Mouse (Mus musculus) cerebellum, adult (tissue): ENCODE results near the gene Ahsa1.
"Not testable (repeated sequence)": the region's sequence is repeated elsewhere in the genome, so short reads cannot be mapped to it uniquely, and the experiment has no call there.

Experiments
- ATAC-seq: cut with Nextera tagmentation; 2 replicates; pipeline ENCODE4 v1.9.2; 2017; ENCODE audit warnings: mild to moderate bottlenecking, moderate library complexity, mixed read lengths; ENCODE audit not compliant: insufficient number of reproducible peaks, low FRiP score, low TSS enrichment

Gene Ahsa1

DNA sequence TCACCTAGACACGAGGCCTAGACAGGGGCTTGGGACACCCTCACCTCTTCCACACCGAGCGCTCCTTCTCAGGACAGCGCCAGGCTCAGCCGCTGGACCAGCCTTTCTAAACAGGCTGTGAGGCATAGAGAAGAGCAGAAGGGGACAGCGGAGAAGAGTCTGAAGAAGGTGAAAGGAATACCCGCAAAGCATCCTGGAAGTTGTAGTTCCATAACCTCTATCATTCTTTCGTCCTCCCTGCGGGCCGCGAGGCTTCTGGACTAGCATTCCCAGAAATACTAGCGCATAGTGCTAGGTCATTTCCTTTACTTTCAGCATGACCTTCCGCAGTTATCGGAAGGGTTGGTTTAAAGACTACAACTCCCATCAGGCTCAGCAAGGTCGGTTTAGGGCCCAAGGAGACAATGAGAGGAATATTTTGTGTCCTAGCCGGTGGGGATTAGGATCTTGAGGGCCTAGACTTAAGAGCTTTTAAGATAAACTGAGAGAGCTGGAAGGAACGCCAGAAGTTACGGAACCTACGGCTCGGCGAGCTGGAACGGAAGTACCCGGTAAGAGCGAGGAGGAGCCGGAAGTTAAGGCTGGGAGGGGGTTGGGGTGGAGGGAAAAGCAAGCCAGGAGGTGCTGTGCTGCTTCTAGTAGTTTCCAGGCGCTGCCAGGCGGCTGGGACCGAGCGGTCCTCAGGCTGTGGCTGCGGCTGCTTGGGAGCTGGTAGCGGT is at the start of gene Ahsa1, which contains the start of gene Vipas39:
Gene Ahsa1, plus strand, starts transcription at position 372 of the 719 bp plus-strand sequence.
Gene Vipas39, minus strand, starts transcription at position 149 of the 719 bp plus-strand sequence.
- peak; percentile 96 for ATAC-seq

DNA sequence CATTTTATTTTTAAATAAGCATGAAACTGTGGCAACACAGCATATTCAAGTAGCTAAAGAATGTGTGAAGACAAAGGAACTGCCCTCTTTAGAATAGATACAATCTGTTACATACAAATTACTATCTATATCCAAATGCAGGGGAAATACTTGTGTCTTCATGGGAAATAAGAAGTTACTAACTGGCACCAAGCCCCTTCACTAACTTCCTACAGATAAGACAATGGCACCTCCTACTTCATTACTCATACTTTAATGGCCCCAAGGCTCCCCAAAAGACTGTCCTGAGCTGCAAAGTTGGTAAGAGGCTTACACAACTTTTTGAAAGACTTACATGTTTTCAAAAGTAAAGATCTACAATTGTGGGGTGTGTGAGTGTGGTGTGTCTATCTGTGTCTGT is 48.7 kb upstream of the Ahsa1 start:
- ATAC-seq: no peak

DNA sequence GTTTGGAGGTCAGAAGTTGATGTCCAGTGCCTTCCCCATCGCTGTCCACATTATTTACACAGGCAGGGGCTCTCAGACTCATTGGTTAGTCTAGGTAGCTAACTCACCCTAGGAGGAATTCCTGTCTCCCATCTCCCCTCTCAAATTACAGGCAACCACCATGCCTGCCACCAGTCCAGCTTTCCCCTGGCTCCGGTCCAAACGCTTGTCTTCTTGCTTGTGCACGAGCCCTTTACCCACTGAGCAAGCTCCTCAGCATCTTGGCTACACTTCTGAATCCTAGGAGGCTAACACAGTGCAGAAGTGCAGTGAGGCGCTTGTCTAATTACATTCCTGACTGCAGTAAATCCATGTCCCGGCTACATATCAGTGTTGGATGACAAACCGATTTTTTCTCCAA is 46.9 kb upstream of the Ahsa1 start:
- ATAC-seq: no peak

DNA sequence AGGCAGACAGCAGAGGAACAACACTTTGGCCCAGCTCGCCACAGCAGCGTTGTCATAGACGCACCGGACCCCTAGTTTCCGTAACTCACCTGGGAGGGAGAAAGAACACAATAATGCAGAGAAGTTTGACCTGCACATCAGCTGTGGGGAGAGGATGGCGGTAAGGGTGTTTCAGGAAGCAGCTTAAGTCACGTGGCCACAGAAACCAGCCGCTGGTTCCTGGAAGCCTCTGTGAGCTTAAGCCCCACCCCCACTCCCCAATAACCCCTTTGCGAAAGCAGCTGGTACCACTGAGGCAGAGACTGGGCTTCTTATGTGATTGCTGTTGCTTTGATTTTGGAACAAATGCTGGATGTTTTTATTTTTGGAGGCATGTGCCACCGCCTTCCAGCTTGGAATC is 41.3 kb upstream of the Ahsa1 start:
- ATAC-seq: no peak

DNA sequence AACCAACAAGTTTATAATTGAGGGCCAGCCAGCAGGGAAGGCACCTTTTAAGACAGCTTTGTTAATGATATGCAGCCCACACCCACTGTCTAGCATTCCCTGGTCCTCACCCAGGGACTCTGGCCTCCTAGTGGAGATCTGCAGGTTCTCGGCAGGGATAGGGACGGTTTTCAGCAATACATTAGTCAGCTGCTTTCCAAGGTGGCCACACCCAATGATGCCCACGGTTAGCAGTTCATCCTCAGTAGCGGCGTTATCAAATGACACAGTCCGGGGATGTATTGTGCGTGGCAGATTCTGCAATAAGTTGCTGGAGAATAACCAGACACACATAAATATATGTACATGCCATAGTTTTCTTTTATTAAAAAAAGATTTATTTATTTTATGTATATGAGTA is 39.5 kb upstream of the Ahsa1 start:
- no peak for ATAC-seq

DNA sequence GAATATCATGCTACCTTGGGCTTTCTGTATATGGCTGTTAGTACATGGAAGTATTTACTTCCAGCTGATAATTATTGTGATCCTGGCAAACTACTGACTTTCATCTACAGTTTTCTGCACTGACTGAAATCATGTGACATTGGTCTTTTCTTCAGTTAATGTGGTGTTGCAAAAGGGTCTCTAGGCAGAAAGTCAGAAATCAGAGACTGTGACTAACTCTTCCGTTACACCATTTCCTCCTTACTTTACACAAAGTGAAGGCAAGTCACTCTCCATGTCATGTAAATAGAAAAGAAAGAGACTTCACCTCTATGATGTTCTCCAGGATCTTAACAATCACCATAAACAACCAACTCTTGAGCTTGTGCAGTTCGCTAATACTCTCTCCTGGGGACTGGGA is 36.6 kb upstream of the Ahsa1 start:
- ATAC-seq: no peak

DNA sequence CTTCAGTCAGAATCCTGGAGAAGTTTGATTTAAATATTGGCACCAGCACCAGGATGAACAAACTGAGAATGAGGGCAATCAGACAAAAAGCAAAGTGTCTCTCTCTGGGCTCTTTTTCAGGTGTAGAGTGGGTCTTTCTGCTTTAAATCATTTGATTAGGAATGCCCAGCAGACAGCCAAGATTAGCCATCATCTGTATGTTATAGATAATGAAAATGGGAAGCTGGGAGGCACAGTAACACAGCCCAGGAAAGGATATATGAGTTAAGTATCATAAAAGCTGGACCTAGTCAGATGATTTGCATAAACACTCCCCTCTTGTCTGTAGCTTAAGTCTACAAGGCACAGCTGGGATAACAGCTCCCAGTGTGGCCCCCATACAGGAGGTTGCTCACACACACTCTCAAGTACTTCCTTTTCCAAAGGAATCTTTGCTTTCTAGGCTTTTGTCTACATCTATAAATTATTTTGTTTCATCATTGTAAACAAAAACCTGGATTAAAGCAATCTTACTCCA is 35.8 kb upstream of the Ahsa1 start:
- no peak for ATAC-seq

DNA sequence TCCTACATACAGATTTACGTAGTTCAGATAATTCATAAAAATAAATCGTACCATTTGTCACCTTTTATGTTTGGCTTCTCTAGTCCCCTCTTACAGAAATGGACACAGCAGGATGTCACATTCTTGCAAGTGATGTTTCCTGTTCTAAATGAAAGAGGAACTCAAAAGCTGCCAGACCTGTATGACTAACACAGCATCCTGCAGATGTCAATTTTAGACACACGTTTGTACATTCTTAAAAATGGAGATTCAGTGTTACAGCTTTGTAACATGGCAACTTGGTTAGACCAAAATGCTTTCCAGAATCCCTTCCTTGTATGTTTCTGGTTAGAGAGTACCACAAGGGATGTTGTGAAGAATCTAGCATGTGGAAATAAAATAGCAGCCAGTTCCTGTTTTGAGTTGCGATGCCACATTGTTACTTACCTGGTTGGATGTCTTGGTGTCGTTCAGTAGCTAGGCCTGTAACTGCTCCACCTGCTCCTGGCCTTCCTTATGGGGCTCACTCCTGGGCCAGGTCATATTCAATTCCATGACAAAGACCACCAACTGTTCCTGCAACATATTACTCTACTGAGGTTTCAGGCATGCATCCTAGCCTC is 29.3 kb upstream of the Ahsa1 start:
- ATAC-seq: no peak

DNA sequence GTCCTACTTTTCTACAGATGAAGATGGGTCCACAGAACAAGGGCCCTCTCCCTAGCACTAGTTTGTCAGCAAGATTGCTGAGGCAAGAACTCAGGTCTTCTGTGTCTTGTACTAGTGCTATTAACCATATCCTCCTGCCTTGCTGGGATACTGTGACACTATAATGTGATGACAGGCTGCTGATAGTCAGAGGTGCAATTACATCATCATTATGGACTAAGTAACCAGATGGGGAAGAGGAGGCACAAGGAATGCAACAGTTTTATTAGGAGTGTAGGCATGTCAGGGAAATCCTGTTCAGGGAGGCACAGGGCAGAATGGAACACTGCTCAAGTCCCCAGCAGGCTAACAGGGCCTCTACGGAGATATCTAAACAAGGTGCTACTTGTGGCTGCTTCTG is 27.6 kb upstream of the Ahsa1 start, which contains the start of gene Noxred1:
Gene Noxred1, minus strand, starts transcription at position 101 of the 400 bp plus-strand sequence.
- no peak for ATAC-seq

DNA sequence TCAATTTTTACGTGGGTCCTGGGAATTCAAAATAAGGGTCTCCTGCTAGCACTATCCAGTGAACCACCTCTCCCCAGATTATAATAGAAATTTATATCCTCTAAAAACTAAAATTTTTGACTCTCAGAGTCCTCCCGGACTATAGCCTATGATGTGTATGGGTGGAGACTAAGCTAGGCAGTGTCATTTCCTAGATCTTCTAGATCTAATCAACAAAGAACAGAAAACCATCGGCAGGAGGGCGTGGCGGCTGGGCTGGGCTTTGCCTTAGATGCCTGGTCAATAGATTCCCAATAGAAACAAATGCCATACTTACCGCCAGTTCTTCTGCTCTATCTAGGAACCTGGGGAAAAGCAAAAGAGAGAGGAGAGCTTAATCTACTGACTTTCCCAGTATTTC is 16.1 kb upstream of the Ahsa1 start:
- ATAC-seq: no peak

DNA sequence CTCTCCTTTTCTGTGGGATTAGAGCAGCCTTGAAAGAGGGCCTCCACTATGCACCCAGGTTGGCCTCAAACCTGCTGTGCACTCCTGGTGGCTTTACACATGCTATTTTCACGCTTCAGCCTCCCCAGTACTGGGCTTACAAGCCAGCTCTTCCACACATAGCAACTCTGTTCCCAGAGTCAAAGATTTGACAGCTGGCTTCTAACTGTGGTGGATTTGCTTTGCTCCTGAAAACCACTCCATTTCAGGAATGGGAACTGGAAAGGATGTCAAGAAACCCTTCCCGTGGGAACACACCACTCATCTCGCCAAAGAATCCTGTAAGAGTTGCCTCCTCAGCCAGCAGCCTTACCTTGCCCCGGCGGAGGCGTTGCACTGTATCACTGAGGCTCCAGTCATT is 12.4 kb upstream of the Ahsa1 start:
- ATAC-seq: no peak

DNA sequence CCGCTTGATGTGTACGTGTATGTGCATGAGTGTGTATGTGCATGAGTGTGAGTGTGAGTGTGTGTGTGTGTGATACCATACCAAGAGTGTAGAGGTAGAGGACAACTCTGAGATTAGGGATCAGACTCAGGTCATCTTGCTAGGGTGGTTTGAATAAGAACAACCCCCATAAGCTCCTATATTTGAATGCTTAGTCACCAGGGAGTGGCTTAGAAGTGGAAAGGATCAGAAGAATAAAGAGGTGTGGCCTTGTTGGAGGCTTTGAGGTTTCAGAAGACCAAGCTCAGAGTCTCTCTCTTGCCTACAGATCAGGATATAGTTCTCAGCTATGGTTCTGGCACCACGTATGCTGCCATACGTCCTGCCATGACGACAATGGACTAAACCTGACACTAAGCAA is 9.7 kb upstream of the Ahsa1 start:
- ATAC-seq: no peak

DNA sequence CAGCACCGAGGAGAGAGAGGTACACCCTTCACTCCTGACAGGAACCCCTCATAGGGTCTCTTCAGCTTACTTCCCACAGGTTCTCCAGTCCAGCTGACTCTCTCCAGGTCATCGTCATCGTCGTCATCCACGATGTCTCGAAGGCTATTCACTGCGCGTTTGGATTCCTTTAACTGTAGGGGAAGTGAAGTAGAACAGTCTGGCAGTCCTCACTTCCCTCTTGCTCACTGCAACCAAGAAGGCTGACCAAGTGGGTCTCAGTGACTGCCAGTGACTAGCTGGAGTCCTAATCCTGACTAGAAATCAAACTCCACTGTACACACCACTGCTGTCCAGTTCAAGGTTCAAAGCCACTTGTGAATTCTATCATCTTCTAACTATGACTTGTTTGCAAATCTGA is 5.7 kb upstream of the Ahsa1 start:
- no peak for ATAC-seq

DNA sequence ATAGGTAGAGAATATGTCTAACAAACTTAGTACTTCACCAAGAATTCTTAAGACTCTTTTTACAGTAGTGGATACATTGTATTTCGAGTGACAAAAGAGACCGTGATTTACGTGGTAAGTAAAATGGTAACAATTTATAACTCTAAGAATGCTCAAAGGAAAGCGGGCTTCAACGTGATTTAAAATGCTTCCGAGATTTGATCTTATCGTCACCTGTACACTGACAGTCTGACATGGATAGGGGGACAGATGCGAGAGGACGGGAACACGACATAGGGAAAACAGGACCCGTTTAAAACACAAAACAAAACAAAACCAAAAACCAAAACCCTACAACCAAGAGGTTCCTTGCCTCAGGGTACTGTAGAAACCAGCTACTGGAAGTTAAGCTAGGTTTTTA is 835 bp upstream of the Ahsa1 start:
- ATAC-seq: no peak

DNA sequence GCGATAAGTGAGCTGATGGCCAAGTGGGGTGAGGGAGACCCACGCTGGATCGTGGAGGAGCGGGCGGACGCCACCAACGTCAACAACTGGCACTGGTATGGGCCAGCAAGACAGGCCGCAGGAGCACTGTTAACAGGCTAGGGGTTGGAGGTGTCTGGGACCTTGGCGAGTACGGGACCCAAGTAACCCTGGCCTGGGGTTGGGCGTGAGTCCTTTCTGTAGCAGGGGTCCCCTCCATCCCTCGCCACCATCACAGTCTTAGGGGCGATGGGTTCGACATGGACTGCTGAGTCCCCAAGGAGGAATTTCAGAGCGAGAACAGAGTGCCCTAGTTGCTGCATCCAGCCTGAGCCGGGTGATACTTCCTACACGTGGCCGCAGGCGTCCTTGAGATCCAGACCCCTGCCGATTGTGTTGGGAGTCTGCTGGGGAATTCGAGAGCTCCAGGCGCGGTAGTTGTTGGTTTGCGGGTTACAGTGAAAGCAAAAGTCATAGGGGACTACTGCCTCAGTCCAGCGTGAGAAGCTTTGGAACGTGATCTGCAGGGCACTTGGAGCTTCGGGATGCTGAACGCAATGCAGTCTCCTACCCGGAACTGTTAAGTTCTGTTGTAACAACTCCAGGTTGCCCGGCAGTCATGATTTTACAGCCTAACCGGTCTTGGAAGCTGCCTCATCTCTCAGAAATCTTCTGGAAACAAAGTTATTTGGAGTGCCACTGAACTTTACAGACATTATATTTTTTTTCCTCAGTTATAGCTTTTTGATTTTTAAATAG is 736 bp downstream of the Ahsa1 start:
- ATAC-seq: no peak

DNA sequence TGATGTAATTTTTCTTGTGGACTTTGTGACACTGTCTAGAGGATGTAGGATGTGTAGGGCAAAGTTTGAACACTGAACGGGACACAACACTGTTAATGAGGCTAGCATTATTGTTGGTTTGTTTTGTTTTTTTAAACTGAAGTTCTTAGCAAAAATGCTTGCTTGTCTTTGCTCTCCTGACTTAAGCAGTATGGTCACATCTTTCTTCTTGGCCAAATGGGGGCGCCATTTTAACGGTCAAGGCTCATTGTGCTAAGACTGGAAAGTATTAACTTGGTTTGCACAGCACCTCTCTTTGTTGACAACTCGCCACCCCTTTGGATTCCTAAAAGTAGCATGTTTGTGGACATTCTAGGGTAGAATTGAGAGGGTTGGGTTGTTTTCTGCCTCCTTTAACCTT is 1.4 kb downstream of the Ahsa1 start:
- no peak for ATAC-seq

DNA sequence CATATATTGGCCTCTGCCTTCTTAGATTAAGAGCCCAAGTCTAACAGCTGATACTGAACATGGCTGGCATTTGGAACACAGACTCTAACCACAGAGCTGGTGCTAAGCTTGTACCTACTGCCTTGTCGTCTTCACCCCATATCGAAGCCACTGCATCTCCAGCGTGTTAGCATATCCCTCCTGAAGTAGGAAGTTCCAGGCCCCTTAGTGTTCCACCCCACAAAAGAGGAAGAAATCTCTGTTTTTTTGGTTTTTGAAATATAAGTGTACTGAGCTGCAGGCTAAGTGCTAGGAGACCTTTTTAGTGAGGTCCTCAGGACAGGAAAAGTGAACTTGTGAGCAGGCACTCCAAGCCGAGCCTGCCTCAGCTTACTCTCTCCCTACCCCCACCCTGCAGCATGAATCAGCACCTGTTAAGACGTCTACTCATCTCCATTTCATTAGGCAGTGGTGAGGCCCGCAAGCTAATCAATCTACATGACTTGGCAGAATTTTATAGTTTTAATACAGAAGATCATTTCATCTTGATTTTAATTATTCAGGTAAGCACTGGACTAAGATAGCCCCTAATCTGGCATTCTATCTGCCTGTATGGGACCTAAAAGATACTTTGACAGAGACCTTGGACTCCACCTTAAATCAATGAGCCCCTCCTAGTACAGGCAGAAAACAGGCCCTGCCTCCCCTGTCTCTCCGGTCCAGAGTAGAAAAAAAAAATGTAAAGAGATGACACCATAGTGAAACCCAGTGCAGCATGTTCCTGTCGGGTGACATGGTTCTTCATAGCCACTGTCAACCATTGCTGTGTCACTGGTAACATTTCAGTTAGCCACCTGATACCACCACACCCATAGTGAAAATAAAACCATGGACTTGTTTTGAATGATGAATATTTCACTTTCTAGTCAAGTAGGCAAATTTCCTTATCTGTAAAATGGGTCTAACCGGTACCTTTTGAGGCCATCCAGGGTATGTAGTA is 8.9 kb downstream of the Ahsa1 start:
- no peak for ATAC-seq

DNA sequence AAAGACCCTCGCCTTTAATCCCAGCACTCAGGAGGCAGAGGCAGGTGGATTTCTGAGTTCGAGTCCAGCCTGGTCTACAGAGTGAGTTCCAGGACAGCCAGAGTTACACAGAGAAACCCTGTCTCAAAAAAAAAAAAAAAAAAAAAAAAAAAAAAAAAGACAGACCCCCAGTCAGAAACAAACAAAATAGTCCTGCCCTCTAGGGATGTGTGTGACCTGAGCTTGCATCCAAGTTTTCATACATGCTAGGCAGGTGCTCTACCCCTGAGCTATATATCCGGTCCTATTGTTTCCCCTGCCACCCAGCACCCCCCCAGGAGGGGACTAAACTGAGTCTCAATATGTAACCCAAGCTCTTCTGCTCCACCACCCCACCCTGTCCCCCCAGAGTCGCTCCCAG is 11.0 kb downstream of the Ahsa1 start:
- not testable (repeated sequence) for ATAC-seq

DNA sequence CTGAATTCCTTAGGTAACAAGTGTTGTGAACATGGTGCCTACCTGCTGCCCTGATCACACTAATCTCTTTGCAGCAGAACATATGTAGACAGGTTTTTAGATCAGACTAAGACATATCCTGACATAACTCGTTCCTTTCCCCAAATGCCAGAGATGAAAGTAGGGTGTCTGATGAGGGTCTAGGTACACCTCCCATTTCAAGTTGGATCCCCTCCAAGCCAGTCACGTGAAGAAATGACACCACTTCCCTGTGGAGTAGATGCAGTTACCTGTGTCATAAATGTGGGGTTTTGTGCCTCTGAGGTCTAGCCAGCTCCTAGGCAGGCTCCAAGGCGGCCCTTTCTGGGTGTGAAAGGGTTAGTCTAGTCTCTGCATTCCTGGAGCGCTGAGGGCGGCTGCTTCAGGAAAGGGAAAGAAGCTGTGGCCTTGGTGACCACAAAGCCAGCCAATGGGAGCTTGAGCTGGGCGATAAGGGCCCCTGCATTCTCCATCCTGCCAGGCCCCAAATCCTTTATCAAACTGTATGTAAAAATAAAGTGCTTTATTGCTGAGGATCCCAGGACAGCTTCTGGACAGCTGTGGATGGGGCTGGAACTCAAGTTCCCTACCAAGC is 11.9 kb downstream of the Ahsa1 start:
- ATAC-seq: no peak

DNA sequence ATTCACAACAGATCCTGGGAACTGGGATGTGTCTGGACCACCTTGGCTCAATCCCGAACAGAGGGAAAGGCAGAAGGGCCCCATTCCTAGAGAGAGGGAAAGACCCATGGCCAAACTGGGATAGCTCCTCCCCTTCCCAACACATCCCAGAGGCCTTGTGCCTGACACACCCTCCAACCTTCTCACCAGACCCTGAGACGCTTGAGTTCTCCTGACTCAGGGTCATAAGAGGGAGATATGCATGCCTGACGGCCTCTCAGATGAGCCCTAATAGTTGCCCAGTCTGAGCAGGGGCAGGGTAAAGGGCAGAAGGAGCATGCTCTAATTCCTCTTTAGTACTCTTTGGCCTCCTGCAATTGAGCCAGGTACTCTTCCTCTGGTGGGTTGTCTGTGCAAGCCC is 13.1 kb downstream of the Ahsa1 start:
- no peak for ATAC-seq
